Mouse (Mus musculus) mature B cell (primary cell): ENCODE measurements around the gene Gm5737.

ENCODE experiments used
- in situ Hi-C: fragments of 300-500 bp; cut with MboI; formaldehyde crosslinking; loops from 2 replicates; pipeline ENCODE4 v1.14.3; 2019

Gm5737 gene

GRCm38 (mm10) chr7:120874764-120875539, 62.8 kb downstream of the Gm5737 start:
- in situ Hi-C loops, result no loop called here

- in situ Hi-C loops, result no loop called here
Observed at GRCm38 (mm10) chr7:120875540-120876388, 63.6 kb downstream of the Gm5737 start.

- in situ Hi-C loops, result no loop called here
Observed at GRCm38 (mm10) chr7:120878271-120878670, 66.1 kb downstream of the Gm5737 start.

GRCm38 (mm10) chr7:120879972-120880371, 67.8 kb downstream of the Gm5737 start:
- in situ Hi-C loops, result no loop called here

- in situ Hi-C loops, result no loop called here
Observed at GRCm38 (mm10) chr7:120880770-120881169, 68.6 kb downstream of the Gm5737 start.
